Mouse (Mus musculus) neural tube, embryonic 13.5 days (tissue): ENCODE measurements around the gene Ppp1r13l. TPM values are rescaled to one million over a fixed set of nuclear protein-coding genes. Genes with fewer than 3 reads are reported as not detected.

Source experiments
- ATAC-seq: fragments of 200-750 bp; cut with Nextera tagmentation; 2 replicates; pipeline ENCODE4 v1.8.0; 2017; ENCODE audit warnings: low read depth, mild to moderate bottlenecking, moderate TSS enrichment, moderate library complexity
- H3K27ac ChIP-seq: fragments of 300-500 bp; sonication (generic); replicated peaks from 2 replicates; pipeline ENCODE4 v1.5.1; 2015; ENCODE audit warnings: moderate library complexity, mild to moderate bottlenecking, inconsistent platforms
- H3K27me3 ChIP-seq: fragments of 300-500 bp; sonication (generic); 2 replicates; pipeline ENCODE4 v1.6.1; 2015; ENCODE audit warnings: mild to moderate bottlenecking, inconsistent platforms
- H3K36me3 ChIP-seq: fragments of 300-500 bp; sonication (generic); 2 replicates; pipeline ENCODE4 v1.6.1; 2015; ENCODE audit warnings: mild to moderate bottlenecking, inconsistent platforms
- H3K4me1 ChIP-seq: fragments of 300-500 bp; sonication (generic); replicated peaks from 2 replicates; pipeline ENCODE4 v1.6.1; 2015; ENCODE audit warnings: inconsistent platforms
- H3K4me2 ChIP-seq: fragments of 300-500 bp; sonication (generic); 2 replicates; pipeline ENCODE4 v1.6.1; 2015; ENCODE audit warnings: inconsistent platforms, mild to moderate bottlenecking, moderate library complexity
- H3K4me3 ChIP-seq: fragments of 300-500 bp; sonication (generic); 2 replicates; pipeline ENCODE4 v1.5.1; 2015; ENCODE audit warnings: mild to moderate bottlenecking, inconsistent platforms
- H3K9ac ChIP-seq: fragments of 300-500 bp; sonication (generic); 2 replicates; pipeline ENCODE4 v1.6.1; 2015; ENCODE audit warnings: moderate library complexity, mild to moderate bottlenecking, inconsistent platforms
- H3K9me3 ChIP-seq: fragments of 300-500 bp; sonication (generic); 2 replicates; pipeline ENCODE4 v1.6.1; 2016; ENCODE audit warnings: inconsistent platforms
- WGBS: fragments of 180-500 bp; shearing (Covaris S2); methylation state at CpG from one replicate; pipeline ENCODE4 v1.1.7; 2015; 5-methylcytosine and 5-hydroxymethylcytosine counted together
- polyA plus RNA-seq: library from polyadenylated mRNA; unstranded; fragments of >200 nt; fragmentation: Nextera tagmentation; extraction: Ambion mirVana; gene quantifications from 2 replicates; pipeline ENCODE4 v1.2.1, GENCODE M21; 2015

Gene Ppp1r13l
- polyA plus RNA-seq, 1 experiment from 2014 or later = 1.2 TPM

DNA sequence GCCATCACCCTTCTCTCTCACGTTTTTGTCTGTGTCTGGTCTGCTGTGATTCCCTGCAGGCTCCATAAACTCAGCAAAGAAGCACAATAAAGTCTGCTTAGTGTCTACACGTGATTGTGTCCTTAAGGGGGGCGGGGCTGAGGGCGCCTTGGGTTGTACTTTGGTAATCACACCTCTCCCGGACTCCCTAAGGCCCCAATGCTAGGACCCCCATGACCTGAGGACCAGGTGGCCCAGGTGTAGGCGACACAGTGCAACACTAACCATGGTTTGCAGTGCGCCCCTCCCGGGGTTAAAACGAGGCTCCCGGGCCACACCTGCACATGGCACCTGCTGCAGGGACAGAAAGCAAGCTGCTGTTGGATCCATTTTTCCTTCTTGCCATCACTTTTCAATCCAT is 18.3 kb upstream of the Ppp1r13l start:
- peaks cover 35% of the 10 kb centered on the region for H3K4me1 ChIP-seq
- H3K9ac ChIP-seq = no peak overlapping the region
- no peak overlapping the region for H3K27ac ChIP-seq
- no peaks in the 10 kb centered on the region for H3K9me3 ChIP-seq
- peaks cover 22% of the 10 kb centered on the region for H3K27me3 ChIP-seq
- ATAC-seq = no peak
- H3K36me3 ChIP-seq = no peaks in the 10 kb centered on the region
- H3K4me3 ChIP-seq = peak overlapping the region; percentile 45; the same call in 1 of the 2 replicates
- 17% methylated on average over 10 of the region's 10 CpGs for WGBS
- peak overlapping the region; percentile 85 for H3K4me2 ChIP-seq

- Histone ChIP-seq H3K4me1 (peaks cover 37% of the 10 kb centered on the region), H3K27me3 (peaks cover 22% of the 10 kb centered on the region), H3K9me3 (no peaks in the 10 kb centered on the region), H3K36me3 (no peaks in the 10 kb centered on the region), H3K4me3 (peak overlapping the region; percentile 45), H3K27ac (no peak overlapping the region), H3K9ac (peak overlapping the region; percentile 66), H3K4me2 (peak overlapping the region; percentile 85)
- ATAC-seq = no peak
- 1% methylated on average over 41 of the region's 41 CpGs for WGBS
Measured at GRCm38 (mm10) chr7:19341761-19342409, 17.7 kb upstream of the Ppp1r13l start.

DNA sequence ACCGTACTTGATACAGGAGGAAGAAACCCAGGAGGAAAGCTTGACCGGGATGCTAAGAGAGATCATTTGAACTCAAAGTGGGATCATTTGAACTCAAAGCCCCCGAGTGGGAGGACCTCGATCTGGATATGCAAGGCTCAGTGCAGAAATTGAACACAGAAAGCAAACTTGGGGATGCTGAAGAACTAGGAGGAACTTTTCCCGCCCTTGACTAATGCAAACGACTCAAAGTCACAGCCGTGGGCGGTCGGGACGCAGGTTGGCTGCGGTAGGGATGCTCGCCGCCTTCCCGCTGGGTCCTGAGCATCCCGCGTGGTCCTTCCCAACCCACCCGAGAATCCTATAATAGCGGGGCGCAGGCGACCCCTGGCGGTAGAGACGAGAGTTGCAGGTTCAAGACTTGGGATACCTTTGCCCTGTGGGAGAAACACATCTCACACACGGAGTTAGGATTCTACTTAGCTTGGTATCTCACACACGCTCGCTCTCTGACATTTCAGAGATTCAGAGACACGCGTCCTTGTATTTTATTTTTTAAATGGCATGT is 17.0 kb upstream of the Ppp1r13l start:
- peak overlapping the region; percentile 66 for H3K9ac ChIP-seq
- H3K36me3 ChIP-seq = no peaks in the 10 kb centered on the region
- no peak overlapping the region for H3K27ac ChIP-seq
- ATAC-seq = peak; percentile 11; the same call in 1 of the 2 replicates
- H3K27me3 ChIP-seq = peaks cover 22% of the 10 kb centered on the region
- H3K9me3 ChIP-seq = no peaks in the 10 kb centered on the region
- peaks cover 37% of the 10 kb centered on the region for H3K4me1 ChIP-seq
- H3K4me3 ChIP-seq = peak overlapping the region; percentile 45
- peak overlapping the region; percentile 85 for H3K4me2 ChIP-seq
- WGBS = under 1% methylated on average over 27 of the region's 27 CpGs

DNA sequence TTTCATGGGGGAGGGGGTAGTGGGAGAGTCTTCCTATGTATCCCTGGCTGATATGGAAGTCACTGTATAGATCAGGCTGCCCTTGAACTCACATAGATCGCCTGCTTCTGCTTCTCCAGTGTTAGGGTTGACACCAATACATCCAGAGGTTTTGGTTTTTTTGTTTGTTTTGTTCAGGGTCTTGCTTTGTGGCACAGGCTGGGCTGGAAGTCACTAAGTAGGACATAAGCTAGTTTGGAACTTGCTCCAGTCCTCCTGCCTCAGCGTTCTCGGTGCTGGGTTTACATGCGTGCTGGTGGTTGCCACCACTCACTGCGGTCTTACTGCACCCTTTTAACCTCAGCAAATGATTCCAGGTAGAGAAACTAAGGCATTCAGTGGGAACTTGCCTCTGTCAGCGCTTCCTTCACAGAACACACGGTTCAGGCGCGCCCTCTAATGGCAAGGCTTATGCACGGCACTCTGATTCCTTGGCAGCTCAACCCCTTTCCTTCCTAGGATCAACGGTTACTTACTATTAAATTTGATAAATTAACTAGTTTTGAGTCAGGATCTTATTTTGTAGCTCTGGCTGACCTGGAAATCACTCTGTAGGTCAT is 16.2 kb upstream of the Ppp1r13l start:
- no peak overlapping the region for H3K9ac ChIP-seq
- H3K27ac ChIP-seq = no peak overlapping the region
- H3K4me1 ChIP-seq = peaks cover 37% of the 10 kb centered on the region
- H3K9me3 ChIP-seq = no peaks in the 10 kb centered on the region
- 2% methylated on average over 11 of the region's 11 CpGs for WGBS
- peaks cover 22% of the 10 kb centered on the region for H3K27me3 ChIP-seq
- H3K4me3 ChIP-seq = no peak overlapping the region
- peak overlapping the region; percentile 1; the same call in 1 of the 2 replicates for H3K4me2 ChIP-seq
- ATAC-seq = no peak
- peaks cover 4% of the 10 kb centered on the region for H3K36me3 ChIP-seq

- Histone ChIP-seq H3K4me3 (peak within 1 kb of the TSS; percentile 57), H3K4me2 (peak within 1 kb of the TSS; percentile 88), H3K36me3 (peaks cover 14% of the 10 kb centered on the region), H3K9ac (peak within 1 kb of the TSS; percentile 76), H3K4me1 (peaks cover 37% of the 10 kb centered on the region), H3K27me3 (peaks cover 22% of the 10 kb centered on the region), H3K9me3 (no peaks in the 10 kb centered on the region), H3K27ac (peak within 1 kb of the TSS; percentile 86)
- ATAC-seq = peak; percentile 30
- 24% methylated on average over 12 of the region's 12 CpGs for WGBS
Measured at GRCm38 (mm10) chr7:19344237-19344847, 15.2 kb upstream of the Ppp1r13l start, which contains the start of gene Ercc1. TSS of gene Ercc1 (plus strand) at chr7:19344778.

DNA sequence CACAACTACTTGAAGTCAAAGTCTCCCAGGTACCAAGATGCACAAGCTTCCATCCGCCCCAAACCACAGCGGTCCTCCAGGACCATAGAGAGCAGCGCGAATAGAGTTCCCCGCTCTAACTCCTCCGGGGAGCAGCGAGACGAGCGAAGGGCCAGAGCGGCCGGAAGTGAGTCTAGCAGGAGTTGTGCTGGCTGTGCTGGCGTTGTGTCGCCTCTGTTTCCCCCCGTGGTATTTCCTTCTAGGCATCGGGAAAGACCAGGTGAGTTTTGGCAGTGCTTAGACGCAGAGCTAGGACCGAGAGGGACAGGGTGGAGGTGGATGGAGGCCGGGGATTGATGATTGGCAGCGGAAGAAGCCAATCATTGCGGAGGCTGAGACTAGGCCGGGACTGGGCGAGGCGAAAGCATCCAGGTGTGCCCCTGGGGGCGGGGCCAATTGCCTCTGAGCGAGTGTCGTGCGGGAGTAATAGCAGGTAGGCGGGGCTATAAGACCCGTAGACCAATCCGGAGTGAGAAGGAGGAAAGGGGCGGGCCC is 14.5 kb upstream of the Ppp1r13l start:
- H3K9ac ChIP-seq = peak overlapping the region; percentile 76
- H3K36me3 ChIP-seq = peaks cover 21% of the 10 kb centered on the region
- peak; percentile 95 for ATAC-seq
- H3K27ac ChIP-seq = peak overlapping the region; percentile 86
- H3K4me1 ChIP-seq = peaks cover 37% of the 10 kb centered on the region
- peaks cover 20% of the 10 kb centered on the region for H3K27me3 ChIP-seq
- H3K4me3 ChIP-seq = peak overlapping the region; percentile 57
- under 1% methylated on average over 31 of the region's 31 CpGs for WGBS
- H3K4me2 ChIP-seq = peak overlapping the region; percentile 88
- H3K9me3 ChIP-seq = no peaks in the 10 kb centered on the region

DNA sequence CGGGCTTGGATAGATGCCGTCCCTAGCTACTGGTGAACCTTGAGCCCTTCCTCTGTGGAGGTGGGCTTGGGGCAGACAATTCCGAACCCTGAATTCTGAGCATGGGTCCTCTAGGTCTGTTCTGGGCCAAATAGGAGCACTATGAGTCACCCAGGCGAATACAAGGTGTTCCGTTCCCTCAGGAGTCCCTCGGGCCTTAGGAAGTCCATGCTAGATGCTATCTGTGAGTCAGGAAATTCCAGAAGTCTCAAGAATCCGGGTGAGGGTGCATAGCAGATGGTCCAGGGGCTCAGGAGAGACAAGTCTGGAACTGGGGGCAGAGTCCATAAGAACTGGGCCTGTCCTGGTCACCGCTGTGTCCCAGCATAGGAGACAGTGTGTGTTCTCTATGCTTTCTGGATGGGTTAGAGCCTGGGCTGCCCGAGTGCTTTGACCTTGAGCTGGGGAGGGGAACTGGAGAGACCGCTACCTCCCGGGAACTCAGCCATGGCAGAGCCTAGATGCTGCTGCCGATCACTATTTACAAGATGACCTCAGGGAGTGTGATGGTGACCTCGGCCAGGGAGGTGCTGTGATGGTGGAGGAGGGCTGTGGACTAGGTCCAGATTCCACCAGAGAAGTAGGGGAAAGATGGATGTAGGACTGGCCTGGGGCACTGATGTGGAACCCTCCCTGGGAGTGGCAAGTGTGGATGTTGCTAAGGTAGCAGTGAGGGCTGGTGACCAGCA is 10.2 kb upstream of the Ppp1r13l start:
- no peaks in the 10 kb centered on the region for H3K27me3 ChIP-seq
- H3K36me3 ChIP-seq = peaks cover 60% of the 10 kb centered on the region
- no peaks in the 10 kb centered on the region for H3K9me3 ChIP-seq
- no peak overlapping the region for H3K4me2 ChIP-seq
- H3K9ac ChIP-seq = no peak overlapping the region
- H3K4me3 ChIP-seq = no peak overlapping the region
- H3K4me1 ChIP-seq = peaks cover 15% of the 10 kb centered on the region
- H3K27ac ChIP-seq = no peak overlapping the region
- 92% methylated on average over 13 of the region's 13 CpGs for WGBS
- ATAC-seq = no peak

DNA sequence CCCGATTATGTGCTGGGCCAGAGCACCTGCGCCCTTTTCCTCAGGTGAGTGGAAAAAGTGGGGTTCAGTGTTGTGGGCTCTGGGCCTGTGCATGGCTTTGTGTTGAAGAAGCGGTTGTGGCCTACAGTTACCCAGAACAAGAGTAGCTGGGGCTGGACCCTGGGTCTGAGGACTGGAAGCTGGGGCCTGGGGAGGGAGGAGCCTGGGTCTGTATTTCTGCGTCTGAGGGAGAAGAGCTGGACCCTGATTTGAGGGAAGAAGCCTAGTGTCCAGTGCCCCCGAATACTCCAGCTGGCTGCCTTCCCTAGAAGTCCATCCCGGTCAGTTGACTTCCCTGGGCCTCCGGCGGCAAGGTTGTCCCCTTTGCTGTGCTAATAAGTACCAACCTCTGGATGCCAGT is 9.3 kb upstream of the Ppp1r13l start:
- H3K4me1 ChIP-seq = peaks cover 11% of the 10 kb centered on the region
- no peak overlapping the region for H3K4me2 ChIP-seq
- H3K4me3 ChIP-seq = no peak overlapping the region
- H3K9me3 ChIP-seq = no peaks in the 10 kb centered on the region
- no peak for ATAC-seq
- H3K27me3 ChIP-seq = no peaks in the 10 kb centered on the region
- H3K9ac ChIP-seq = no peak overlapping the region
- no peak overlapping the region for H3K27ac ChIP-seq
- H3K36me3 ChIP-seq = peaks cover 69% of the 10 kb centered on the region
- 93% methylated on average over 8 of the region's 8 CpGs for WGBS

DNA sequence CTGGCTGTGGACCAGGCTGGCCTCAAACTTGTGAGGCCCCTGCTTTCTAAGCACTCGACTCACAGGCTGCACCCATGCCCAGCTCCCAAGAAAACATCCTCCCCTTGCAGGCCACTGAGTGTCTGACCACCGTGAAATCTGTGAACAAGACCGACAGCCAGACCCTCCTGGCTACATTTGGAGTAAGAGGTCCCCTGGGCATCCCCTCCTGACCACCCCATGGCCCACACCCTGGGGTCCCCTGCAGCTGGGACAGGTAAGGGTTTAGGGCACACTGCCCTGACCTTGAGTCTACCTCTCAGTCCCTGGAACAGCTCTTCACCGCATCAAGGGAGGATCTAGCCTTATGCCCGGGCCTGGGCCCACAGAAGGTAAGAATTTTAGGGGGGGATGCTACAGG is 4.6 kb upstream of the Ppp1r13l start:
- ATAC-seq = no peak
- H3K9ac ChIP-seq = no peak overlapping the region
- H3K4me1 ChIP-seq = peaks cover 14% of the 10 kb centered on the region
- no peak overlapping the region for H3K4me2 ChIP-seq
- no peaks in the 10 kb centered on the region for H3K9me3 ChIP-seq
- no peak overlapping the region for H3K27ac ChIP-seq
- H3K4me3 ChIP-seq = no peak overlapping the region
- H3K27me3 ChIP-seq = no peaks in the 10 kb centered on the region
- WGBS = 90% methylated on average over 5 of the region's 5 CpGs
- peaks cover 72% of the 10 kb centered on the region for H3K36me3 ChIP-seq

DNA sequence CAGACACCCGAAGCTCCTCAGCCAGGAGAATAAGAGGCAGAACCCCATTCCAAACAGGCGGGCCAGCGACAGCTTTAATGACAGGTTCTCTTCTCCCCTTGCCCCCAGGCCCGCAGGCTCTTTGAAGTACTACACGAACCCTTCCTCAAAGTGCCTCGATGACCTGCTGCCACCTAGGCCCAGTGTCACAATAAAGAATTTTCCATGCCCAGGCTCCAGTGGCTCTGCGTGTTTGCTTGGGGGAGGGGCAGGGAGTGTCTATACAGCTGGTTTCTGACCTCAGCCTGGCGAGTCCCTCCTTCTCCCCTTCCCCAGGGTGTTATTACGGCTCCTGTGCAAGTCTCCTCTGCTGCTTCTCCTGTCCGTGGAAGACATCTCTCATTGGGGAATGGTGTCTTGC is 3.2 kb upstream of the Ppp1r13l start:
- H3K4me3 ChIP-seq = no peak overlapping the region
- 71% methylated on average over 10 of the region's 10 CpGs for WGBS
- H3K4me1 ChIP-seq = peaks cover 27% of the 10 kb centered on the region
- no peak overlapping the region for H3K4me2 ChIP-seq
- no peak overlapping the region for H3K27ac ChIP-seq
- H3K9me3 ChIP-seq = no peaks in the 10 kb centered on the region
- H3K27me3 ChIP-seq = no peaks in the 10 kb centered on the region
- no peak for ATAC-seq
- peaks cover 61% of the 10 kb centered on the region for H3K36me3 ChIP-seq
- H3K9ac ChIP-seq = no peak overlapping the region
